Mouse (Mus musculus): ENCODE measurements at regions not wholly inside any gene's neighbourhood (a gene's known extent, or its start where the extent isn't known, plus 50 kb on each side); places are given as distances from the start of the nearest gene placed in this dataset.
A peak's percentile ranks its signal among the peaks of the same experiment; 100 is the strongest.
"Not testable (repeated sequence)": the region's sequence is repeated elsewhere in the genome, so short reads cannot be mapped to it uniquely, and the experiment has no call there.

DNA sequence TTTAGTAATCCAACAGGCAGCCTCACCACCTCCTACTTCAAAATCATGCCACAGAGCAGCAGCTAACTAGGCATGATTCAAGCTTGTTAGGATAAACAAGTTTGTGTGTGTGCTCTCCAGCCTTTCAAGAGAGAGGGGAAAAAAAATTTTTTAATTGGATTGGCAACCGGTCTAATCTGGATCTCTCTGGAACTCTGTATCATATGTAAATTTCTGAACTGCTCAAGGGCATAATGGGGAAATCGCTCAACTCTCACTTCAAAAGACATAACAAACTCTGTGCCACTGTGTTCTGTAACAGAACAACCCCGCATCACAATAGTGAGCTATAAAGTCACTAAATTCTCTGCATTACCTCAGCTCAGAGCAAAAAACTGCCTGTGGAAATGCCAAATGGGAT lies 147.9 kb upstream of the Krtap11-1 start:
- H3K27me3 ChIP-seq (replicated peaks; ENCODE audit: control insufficient read depth, insufficient read depth, low read length) = no peaks in the 10 kb centered on the region
- H3K4me1 ChIP-seq (ENCODE audit: control insufficient read depth, insufficient read depth, low read length) = no peaks in the 10 kb centered on the region
- H3K4me2 ChIP-seq (ENCODE audit: low read length) = no peak overlapping the region
- H3K27ac ChIP-seq (ENCODE audit: low read depth, low read length) = no peak overlapping the region
- no peaks in the 10 kb centered on the region for H3K36me3 ChIP-seq (ENCODE audit: control insufficient read depth, insufficient read depth, low read length)
- WGBS = 20% methylated on average over 3 of the region's 3 CpGs
- H3K9me3 ChIP-seq (replicated peaks; ENCODE audit: control insufficient read depth, low read length) = no peaks in the 10 kb centered on the region
- ATAC-seq = peak; percentile 84
- peak; percentile 74 for DNase-seq (ENCODE audit: low spot score)
- no peak overlapping the region for H3K9ac ChIP-seq (ENCODE audit: low read length)
- no peak overlapping the region for H3K4me3 ChIP-seq (ENCODE audit: low read depth, low read length)

- ATAC-seq; H3K4me3 ChIP-seq (ENCODE audit: low read depth, low read length); H3K9ac ChIP-seq (ENCODE audit: low read length); H3K9me3 ChIP-seq (replicated peaks; ENCODE audit: control insufficient read depth, low read length); H3K36me3 ChIP-seq (ENCODE audit: control insufficient read depth, insufficient read depth, low read length); H3K27me3 ChIP-seq (replicated peaks; ENCODE audit: control insufficient read depth, insufficient read depth, low read length); H3K4me2 ChIP-seq (ENCODE audit: low read length); H3K4me1 ChIP-seq (ENCODE audit: control insufficient read depth, insufficient read depth, low read length); DNase-seq (ENCODE audit: low spot score); H3K27ac ChIP-seq (ENCODE audit: low read depth, low read length): not testable (repeated sequence)
- WGBS = 80% methylated on average over 8 of the region's 8 CpGs
Observed at GRCm38 (mm10) chr16:89715716-89716115, 144.7 kb upstream of the Krtap11-1 start.

GRCm38 (mm10) chr16:89704316-89704715 lies 133.3 kb upstream of the Krtap11-1 start:
- H3K36me3 ChIP-seq (ENCODE audit: control insufficient read depth, insufficient read depth, low read length) = no peaks in the 10 kb centered on the region
- H3K4me3 ChIP-seq (ENCODE audit: low read depth, low read length) = no peak overlapping the region
- no peak for ATAC-seq
- DNase-seq (ENCODE audit: low spot score) = no peak
- H3K27ac ChIP-seq (ENCODE audit: low read depth, low read length) = no peak overlapping the region
- H3K4me1 ChIP-seq (ENCODE audit: control insufficient read depth, insufficient read depth, low read length) = 0 out of 2 replicates have a peak, but pooled peaks cover 2% of the 10 kb centered on the region
- 85% methylated on average over 6 of the region's 6 CpGs for WGBS
- H3K9ac ChIP-seq (ENCODE audit: low read length) = no peak overlapping the region
- no peaks in the 10 kb centered on the region for H3K9me3 ChIP-seq (replicated peaks; ENCODE audit: control insufficient read depth, low read length)
- H3K27me3 ChIP-seq (replicated peaks; ENCODE audit: control insufficient read depth, insufficient read depth, low read length) = no peaks in the 10 kb centered on the region
- no peak overlapping the region for H3K4me2 ChIP-seq (ENCODE audit: low read length)

GRCm38 (mm10) chr16:89703158-89703557 lies 132.2 kb upstream of the Krtap11-1 start:
- no peak for DNase-seq (ENCODE audit: low spot score)
- H3K36me3 ChIP-seq (ENCODE audit: control insufficient read depth, insufficient read depth, low read length) = no peaks in the 10 kb centered on the region
- ATAC-seq = no peak
- no peak overlapping the region for H3K4me3 ChIP-seq (ENCODE audit: low read depth, low read length)
- 0 out of 2 replicates have a peak, but pooled peaks cover 2% of the 10 kb centered on the region for H3K4me1 ChIP-seq (ENCODE audit: control insufficient read depth, insufficient read depth, low read length)
- no peak overlapping the region for H3K4me2 ChIP-seq (ENCODE audit: low read length)
- no peak overlapping the region for H3K9ac ChIP-seq (ENCODE audit: low read length)
- H3K27me3 ChIP-seq (replicated peaks; ENCODE audit: control insufficient read depth, insufficient read depth, low read length) = no peaks in the 10 kb centered on the region
- no peaks in the 10 kb centered on the region for H3K9me3 ChIP-seq (replicated peaks; ENCODE audit: control insufficient read depth, low read length)
- 67% methylated on average over 10 of the region's 10 CpGs for WGBS
- H3K27ac ChIP-seq (ENCODE audit: low read depth, low read length) = no peak overlapping the region

GRCm38 (mm10) chr16:89702406-89702805 lies 131.4 kb upstream of the Krtap11-1 start:
- H3K9me3 ChIP-seq (replicated peaks; ENCODE audit: control insufficient read depth, low read length) = no peaks in the 10 kb centered on the region
- DNase-seq (ENCODE audit: low spot score) (no peak), ATAC-seq (no peak)
- no peak overlapping the region for H3K4me3 ChIP-seq (ENCODE audit: low read depth, low read length)
- no peaks in the 10 kb centered on the region for H3K36me3 ChIP-seq (ENCODE audit: control insufficient read depth, insufficient read depth, low read length)
- H3K27ac ChIP-seq (ENCODE audit: low read depth, low read length) = no peak overlapping the region
- no peak overlapping the region for H3K9ac ChIP-seq (ENCODE audit: low read length)
- H3K27me3 ChIP-seq (replicated peaks; ENCODE audit: control insufficient read depth, insufficient read depth, low read length) = no peaks in the 10 kb centered on the region
- 96% methylated on average over 2 of the region's 2 CpGs for WGBS
- 0 out of 2 replicates have a peak, but pooled peaks cover 2% of the 10 kb centered on the region for H3K4me1 ChIP-seq (ENCODE audit: control insufficient read depth, insufficient read depth, low read length)
- no peak overlapping the region for H3K4me2 ChIP-seq (ENCODE audit: low read length)

DNA sequence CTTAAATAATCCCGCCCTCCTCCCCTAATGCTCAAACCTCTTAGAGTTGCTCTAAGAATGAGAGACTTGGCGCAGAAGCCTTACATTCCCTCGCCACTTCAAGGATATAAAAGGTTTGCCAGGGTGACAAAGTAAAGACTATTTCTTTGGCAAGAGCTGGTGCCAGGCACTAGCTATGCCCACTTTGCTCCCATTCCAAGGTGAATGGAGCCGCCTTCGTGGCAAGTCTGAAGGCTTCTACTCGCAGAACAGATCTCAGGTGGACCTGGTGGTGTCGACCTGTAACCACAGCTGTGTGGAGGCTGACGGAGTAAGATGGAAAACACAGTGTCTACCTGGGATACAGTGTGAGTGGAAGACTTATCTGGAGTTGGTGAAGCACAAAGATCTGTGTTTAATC lies 130.8 kb upstream of the Krtap11-1 start:
- ATAC-seq (no peak), DNase-seq (ENCODE audit: low spot score) (no peak)
- Histone ChIP-seq H3K36me3 (ENCODE audit: control insufficient read depth, insufficient read depth, low read length) (no peaks in the 10 kb centered on the region), H3K4me3 (ENCODE audit: low read depth, low read length) (no peak overlapping the region), H3K4me2 (ENCODE audit: low read length) (no peak overlapping the region), H3K4me1 (ENCODE audit: control insufficient read depth, insufficient read depth, low read length) (0 out of 2 replicates have a peak, but pooled peaks cover 2% of the 10 kb centered on the region), H3K9me3 (replicated peaks; ENCODE audit: control insufficient read depth, low read length) (no peaks in the 10 kb centered on the region), H3K27me3 (replicated peaks; ENCODE audit: control insufficient read depth, insufficient read depth, low read length) (no peaks in the 10 kb centered on the region), H3K9ac (ENCODE audit: low read length) (no peak overlapping the region), H3K27ac (ENCODE audit: low read depth, low read length) (no peak overlapping the region)
- 88% methylated on average over 8 of the region's 8 CpGs for WGBS

DNA sequence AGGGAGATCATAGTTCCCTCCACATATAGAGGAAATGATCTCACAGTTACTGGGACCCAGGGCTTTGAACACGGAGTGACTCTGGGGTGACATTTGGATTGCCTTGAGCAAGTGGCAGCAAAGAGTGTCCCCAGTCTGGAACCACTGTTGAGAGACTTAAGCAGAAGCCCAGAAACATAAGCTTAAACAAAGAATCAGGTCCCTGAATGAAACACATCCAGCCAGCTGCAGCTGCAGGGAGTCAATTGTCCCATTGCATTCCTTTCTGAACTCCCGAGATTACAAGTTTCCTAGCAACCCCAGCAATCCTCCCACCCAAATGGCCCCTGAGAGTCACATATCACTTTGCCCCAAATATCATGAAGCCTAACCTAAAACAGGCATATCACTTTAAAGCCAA lies 128.7 kb upstream of the Krtap11-1 start:
- DNase-seq (ENCODE audit: low spot score) = peak; percentile 25
- Histone ChIP-seq H3K9me3 (replicated peaks; ENCODE audit: control insufficient read depth, low read length) (no peaks in the 10 kb centered on the region), H3K4me2 (ENCODE audit: low read length) (no peak overlapping the region), H3K27me3 (replicated peaks; ENCODE audit: control insufficient read depth, insufficient read depth, low read length) (no peaks in the 10 kb centered on the region), H3K9ac (ENCODE audit: low read length) (no peak overlapping the region), H3K27ac (ENCODE audit: low read depth, low read length) (no peak overlapping the region), H3K4me3 (ENCODE audit: low read depth, low read length) (no peak overlapping the region), H3K36me3 (ENCODE audit: control insufficient read depth, insufficient read depth, low read length) (no peaks in the 10 kb centered on the region), H3K4me1 (ENCODE audit: control insufficient read depth, insufficient read depth, low read length) (0 out of 2 replicates have a peak, but pooled peaks cover 2% of the 10 kb centered on the region)
- 0% methylated on average over 2 of the region's 2 CpGs for WGBS
- ATAC-seq = no peak

- no peaks in the 10 kb centered on the region for H3K36me3 ChIP-seq (ENCODE audit: control insufficient read depth, insufficient read depth, low read length)
- H3K4me3 ChIP-seq (ENCODE audit: low read depth, low read length) = no peak overlapping the region
- H3K9ac ChIP-seq (ENCODE audit: low read length) = no peak overlapping the region
- H3K4me1 ChIP-seq (ENCODE audit: control insufficient read depth, insufficient read depth, low read length) = 0 out of 2 replicates have a peak, but pooled peaks cover 2% of the 10 kb centered on the region
- ATAC-seq = no peak
- DNase-seq (ENCODE audit: low spot score) = no peak
- WGBS = 85% methylated on average over 4 of the region's 4 CpGs
- no peak overlapping the region for H3K27ac ChIP-seq (ENCODE audit: low read depth, low read length)
- H3K9me3 ChIP-seq (replicated peaks; ENCODE audit: control insufficient read depth, low read length) = no peaks in the 10 kb centered on the region
- no peaks in the 10 kb centered on the region for H3K27me3 ChIP-seq (replicated peaks; ENCODE audit: control insufficient read depth, insufficient read depth, low read length)
- H3K4me2 ChIP-seq (ENCODE audit: low read length) = no peak overlapping the region
Observed at GRCm38 (mm10) chr16:89695833-89696232, 124.8 kb upstream of the Krtap11-1 start.

GRCm38 (mm10) chr16:89695406-89695805 lies 124.4 kb upstream of the Krtap11-1 start:
- ATAC-seq = no peak
- H3K4me3 ChIP-seq (ENCODE audit: low read depth, low read length) = no peak overlapping the region

More at GRCm38 (mm10) chr16:89695406-89695805, 124.4 kb upstream of the Krtap11-1 start:
- 89% methylated on average over 7 of the region's 7 CpGs for WGBS
- H3K27me3 ChIP-seq (replicated peaks; ENCODE audit: control insufficient read depth, insufficient read depth, low read length) = no peaks in the 10 kb centered on the region
- H3K9ac ChIP-seq (ENCODE audit: low read length) = no peak overlapping the region
- no peak overlapping the region for H3K4me2 ChIP-seq (ENCODE audit: low read length)
- DNase-seq (ENCODE audit: low spot score) = no peak
- no peak overlapping the region for H3K27ac ChIP-seq (ENCODE audit: low read depth, low read length)
- 0 out of 2 replicates have a peak, but pooled peaks cover 2% of the 10 kb centered on the region for H3K4me1 ChIP-seq (ENCODE audit: control insufficient read depth, insufficient read depth, low read length)
- no peaks in the 10 kb centered on the region for H3K36me3 ChIP-seq (ENCODE audit: control insufficient read depth, insufficient read depth, low read length)
- no peaks in the 10 kb centered on the region for H3K9me3 ChIP-seq (replicated peaks; ENCODE audit: control insufficient read depth, low read length)
